Mouse (Mus musculus) adrenal gland (tissue): ENCODE results near the gene Abhd2.

ENCODE experiments used
- intact Hi-C: fragments of 180-260 bp; cut with DNase I; formaldehyde crosslinking; loops from one replicate; pipeline ENCODE4 v1.15.1; 2025

Abhd2 gene

DNA sequence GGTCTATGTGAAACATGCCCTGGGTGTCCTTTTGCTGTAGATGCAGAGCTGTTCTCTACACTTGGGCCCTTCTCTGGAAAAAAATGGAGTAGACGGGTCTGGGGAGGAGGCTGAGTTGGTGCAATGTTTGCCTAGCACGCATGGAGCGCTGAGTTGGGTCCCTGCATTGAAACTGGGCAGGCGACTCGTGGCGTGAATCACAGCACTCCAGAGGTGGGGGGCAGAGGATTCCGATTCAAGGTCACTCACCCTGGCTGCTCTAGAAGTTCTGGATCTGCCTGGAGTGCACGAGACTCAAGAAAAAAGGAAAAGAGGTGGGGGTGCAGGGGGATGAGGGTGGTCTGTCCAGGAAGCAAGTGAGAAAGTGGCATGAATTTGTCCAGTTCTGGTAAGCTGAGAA, 14.9 kb downstream of the Abhd2 start:
- intact Hi-C loops = no loop called here

DNA sequence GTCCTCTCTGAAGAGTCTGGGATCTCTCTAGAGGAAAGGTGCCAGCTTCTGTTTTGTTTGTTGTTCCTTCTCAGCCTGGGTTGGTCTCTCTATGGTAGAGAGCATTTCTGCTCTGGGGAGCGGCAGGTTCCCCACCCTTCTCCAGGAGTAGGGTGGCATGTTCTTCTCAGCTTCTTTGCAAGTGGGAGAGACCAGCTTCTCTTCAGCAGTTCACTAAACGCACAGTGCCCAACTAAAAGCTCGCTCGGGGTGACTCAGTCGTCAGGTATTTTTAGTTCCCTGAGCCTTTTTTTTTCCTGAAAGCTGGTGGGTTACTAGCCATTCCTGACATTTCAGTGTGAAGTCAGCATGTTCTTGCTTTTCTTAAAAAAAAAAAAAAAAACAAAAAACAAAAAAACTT, 15.4 kb downstream of the Abhd2 start:
- intact Hi-C loops = no loop called here

DNA sequence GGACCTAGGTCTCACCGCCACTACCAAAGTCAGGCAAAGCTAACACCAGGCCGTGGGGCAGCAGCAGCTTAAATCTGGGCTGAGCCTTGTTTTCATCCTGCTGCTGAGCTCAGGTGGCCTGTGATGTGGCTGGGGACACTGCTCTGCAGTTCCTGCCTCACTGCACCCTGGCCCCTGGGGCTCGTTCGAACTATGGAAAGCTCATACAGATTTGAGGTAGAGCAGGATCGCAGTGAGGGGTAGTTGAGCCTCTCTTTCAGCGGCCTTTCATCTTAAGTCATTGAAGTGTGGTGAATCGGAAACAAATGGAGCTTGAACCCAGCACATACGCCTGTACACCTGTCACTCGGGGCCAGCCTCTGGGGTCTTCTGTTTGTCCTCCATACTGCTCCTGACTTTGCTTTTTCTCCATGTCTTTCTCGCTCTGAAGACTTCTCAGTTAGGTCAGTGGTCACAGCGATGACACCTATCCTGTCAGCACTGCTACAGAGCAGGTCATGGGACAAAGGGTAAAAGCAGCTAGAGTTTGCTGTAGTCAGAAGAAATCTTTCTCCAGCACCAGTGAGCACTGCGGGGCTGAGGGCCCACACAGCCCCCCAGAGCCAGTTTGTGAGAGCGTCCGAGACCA, 20.7 kb downstream of the Abhd2 start:
- intact Hi-C loops = loop anchor here (5.0 kb wide), 1 partner anchor 46 kb away; no protein-coding TSS in a partner anchor

DNA sequence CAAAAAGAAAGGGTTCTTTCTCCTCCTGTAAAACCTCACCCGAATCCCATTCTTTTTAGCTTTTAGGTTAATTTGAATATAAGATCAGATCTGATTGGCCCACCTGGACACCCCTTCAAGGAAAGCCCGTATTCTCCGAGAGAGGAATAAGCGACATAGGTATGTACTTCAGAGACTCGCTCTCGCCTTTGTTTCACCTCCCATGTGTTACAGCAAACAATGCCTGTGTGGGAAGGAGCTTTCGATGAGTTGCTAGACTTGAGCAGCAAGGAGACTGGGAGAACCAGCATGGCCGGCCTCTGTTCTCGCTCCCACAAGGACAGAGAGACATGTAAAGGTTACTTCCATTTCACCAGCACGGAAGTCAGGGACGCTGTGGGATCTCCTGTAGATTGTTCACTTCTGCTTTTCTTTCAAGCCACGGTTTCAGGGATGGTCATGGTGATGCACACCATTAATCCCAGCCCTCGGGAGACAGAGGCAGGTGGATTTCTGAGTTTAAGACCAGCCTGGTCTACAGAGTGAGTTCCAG, 21.5 kb downstream of the Abhd2 start:
- intact Hi-C loops = loop anchor here (5.0 kb wide), 1 partner anchor 47 kb away; no protein-coding TSS in a partner anchor

DNA sequence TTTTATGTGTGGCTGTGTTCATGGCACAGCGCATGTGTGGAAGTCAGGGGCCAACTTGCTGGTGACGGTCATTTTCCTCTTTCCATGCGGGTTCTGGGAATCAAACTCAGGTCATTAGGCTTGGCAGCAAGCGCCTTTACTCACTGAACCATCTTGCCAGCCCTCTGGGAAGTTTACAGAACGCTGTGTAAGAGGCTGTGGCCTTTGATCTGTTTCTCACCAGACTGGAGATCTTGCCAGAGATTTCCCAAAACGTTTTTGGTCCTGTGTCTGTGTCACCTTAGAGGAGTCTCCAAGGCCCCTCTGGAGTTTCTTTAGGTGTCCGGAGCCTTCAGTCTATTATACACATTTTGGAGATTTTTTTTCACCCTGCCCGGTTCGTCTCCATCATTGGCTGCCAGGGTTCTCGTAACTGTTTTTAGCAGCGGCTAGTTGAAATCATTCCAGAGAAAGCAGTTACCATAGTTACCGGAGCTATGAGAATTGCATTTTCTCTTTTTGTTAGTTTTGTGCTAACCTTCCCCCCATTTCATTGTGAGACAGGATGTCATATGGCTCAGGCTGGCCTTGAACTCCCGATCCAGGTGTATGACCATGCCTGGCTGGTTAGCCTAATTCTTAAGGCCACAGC, 22.3 kb downstream of the Abhd2 start:
- intact Hi-C loops = no loop called here

DNA sequence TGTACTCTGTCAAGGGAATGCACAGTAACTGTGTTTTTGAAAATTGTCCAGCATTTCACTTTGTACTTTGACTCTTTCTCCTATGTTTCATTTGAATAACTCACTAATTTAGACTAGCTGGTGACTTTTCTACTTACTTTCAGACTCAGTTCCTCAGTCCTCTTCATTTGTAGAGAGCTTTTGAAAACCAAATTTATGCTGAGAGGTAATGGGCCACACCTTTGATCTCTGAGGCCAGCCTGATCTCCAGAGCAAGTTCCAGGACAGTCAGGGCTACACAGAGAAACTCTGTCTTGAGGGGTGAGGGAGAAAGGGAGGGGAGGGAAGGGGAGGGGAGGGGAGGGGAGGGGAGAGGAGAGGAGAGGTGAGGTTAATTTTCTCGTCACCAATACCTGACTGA, 25.7 kb downstream of the Abhd2 start:
- intact Hi-C loops = no loop called here

DNA sequence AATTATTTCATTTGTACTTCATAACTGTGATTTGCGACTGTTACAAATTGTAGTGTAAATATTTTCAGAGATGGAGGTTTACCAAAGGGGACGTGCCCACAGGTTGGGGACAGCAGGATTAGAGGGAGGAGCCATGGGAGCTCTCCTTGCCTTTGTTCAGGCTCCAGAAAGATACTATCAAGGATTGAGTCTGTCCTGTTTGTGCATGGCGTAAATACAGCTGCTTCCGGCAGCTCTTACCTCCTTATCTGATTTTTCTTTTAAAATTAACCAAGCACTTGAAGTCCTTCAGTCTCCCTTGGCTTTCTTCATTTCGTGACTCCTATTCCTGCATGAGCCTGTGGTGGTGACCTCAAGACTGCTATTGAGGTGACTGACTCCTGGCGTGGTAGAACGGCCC, 26.5 kb downstream of the Abhd2 start:
- intact Hi-C loops = no loop called here

DNA sequence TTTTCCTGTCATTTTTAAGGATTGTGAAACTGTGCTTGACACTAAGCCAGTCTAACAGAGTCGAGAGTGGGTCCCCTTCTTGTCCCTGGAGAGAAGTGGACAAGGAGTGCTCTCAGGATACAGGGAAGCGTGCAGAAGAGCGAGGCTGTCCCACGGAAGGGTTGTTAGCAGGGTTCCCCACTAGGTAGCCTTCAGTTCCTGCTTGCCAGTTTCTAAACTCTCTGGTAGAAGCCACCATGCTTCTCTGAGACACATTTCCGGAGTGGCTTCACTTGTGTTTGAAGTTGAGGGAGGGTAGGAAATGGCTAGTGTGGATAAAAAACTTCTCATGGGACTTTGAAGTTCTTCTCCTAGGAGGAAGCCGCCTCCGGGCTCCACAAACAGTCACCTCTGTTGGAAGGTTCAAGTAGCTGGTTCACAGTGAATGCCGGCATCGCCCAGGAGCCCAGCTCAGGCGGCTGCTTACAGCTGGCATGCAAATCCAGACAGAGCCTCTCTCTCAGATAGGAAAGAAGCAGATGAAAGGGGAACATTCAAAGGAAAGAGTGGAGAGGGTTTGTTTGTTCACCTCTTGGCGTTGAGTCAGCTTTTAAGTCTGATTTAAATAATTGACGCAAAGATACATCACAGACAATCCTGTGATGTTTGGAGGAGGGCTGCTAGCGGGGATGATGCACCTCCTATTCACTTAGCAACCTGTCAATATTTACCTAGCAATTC, 27.6 kb downstream of the Abhd2 start:
- intact Hi-C loops = loop anchor here (5.0 kb wide), 1 partner anchor 43 kb away; no protein-coding TSS in a partner anchor

DNA sequence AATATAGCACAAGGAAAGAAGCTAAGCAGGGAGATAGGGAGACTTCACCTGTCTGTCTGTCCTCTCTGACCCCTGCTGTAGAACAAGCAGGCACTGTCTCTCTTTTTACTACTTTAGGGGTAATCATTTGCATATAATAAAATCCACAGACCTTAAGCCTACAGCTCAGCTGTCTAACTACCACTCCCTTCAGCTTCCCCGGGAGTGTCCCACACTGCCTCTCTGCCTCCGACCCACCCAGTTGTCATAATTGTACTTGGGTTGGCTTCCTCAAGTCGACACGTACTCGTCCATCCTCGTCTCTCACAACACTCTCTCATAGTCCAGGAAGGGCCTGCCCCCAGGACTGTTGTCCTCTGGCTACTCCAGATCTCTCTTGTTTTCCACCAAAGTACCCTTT, 29.1 kb downstream of the Abhd2 start:
- intact Hi-C loops = loop anchor here (5.0 kb wide), 1 partner anchor 45 kb away; no protein-coding TSS in a partner anchor

DNA sequence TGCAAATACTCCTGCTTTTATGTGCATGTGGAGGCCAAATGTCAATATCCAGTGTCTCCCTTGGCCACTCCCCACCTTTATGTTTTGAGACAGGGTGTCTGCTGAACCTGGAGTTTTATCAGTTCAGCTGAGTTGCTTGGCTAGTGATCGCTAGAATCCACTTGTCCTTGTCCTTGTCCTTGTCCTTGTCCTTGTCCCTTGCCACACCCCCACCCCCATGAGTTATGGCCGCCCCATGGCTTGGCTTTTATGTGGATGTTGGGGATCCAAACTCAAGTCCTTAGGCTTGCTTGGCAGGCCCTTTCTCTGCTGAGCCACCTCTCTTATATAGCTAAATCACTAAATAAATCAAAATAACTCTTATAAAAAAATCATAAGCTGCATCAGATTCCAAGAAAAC, 29.6 kb downstream of the Abhd2 start:
- intact Hi-C loops = loop anchor here (5.0 kb wide), 1 partner anchor 45 kb away; no protein-coding TSS in a partner anchor

DNA sequence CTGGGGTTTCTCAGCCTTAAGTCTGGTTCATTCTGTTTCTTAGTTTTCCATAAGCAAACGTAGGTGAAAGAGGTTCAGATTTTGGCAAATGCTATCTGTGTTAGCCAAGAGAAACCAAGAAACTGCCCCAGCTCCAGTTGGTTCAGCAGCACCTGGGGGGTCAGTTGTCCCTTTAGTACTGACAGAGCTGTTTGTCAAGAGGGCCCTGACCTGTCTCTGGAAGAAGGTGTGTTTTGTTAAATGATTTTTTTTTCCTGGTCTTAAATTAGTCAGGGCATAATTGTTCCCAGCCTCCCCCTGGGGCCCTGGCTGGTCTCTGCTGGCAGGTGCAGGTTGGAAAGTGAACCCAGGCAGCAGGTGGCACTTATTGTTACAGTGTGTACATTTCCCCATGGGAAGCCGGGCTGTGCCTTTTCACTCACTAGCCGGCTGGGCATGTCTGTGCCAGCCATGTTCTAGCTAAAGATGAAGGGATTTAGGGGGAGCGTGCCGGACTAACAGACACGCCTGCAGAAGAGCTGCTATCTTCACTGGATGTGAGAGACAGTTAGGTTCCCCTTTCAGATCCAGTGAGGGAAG, 30.3 kb downstream of the Abhd2 start:
- intact Hi-C loops = loop anchor here (5.0 kb wide), 1 partner anchor 46 kb away; no protein-coding TSS in a partner anchor

DNA sequence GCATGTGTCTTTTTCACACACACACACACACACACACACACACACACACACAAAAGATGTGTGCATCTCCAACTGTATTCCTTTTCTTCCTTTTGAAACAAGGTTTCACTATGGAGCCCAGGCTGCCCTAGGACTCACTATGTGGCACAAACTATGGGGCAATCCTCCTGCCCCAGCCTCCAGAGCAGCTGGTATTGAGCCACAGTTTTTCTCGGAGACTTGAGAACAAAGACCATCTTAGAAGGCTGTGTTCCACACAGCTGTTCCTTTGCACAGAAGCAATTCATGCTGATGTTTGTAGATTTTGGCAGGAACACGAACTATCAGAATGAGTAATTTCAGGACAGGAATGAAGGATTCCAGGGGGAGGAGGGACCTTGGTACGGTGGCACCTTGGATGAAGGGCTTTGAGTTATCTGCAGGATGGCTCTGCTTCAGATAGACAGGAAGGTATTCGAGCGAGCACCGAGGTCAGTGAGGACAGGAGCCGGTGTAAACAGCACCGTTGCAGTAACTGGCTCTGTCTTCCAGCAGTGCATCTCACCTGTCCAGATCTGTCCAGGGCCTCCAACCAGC, 35.5 kb downstream of the Abhd2 start:
- intact Hi-C loops = no loop called here

DNA sequence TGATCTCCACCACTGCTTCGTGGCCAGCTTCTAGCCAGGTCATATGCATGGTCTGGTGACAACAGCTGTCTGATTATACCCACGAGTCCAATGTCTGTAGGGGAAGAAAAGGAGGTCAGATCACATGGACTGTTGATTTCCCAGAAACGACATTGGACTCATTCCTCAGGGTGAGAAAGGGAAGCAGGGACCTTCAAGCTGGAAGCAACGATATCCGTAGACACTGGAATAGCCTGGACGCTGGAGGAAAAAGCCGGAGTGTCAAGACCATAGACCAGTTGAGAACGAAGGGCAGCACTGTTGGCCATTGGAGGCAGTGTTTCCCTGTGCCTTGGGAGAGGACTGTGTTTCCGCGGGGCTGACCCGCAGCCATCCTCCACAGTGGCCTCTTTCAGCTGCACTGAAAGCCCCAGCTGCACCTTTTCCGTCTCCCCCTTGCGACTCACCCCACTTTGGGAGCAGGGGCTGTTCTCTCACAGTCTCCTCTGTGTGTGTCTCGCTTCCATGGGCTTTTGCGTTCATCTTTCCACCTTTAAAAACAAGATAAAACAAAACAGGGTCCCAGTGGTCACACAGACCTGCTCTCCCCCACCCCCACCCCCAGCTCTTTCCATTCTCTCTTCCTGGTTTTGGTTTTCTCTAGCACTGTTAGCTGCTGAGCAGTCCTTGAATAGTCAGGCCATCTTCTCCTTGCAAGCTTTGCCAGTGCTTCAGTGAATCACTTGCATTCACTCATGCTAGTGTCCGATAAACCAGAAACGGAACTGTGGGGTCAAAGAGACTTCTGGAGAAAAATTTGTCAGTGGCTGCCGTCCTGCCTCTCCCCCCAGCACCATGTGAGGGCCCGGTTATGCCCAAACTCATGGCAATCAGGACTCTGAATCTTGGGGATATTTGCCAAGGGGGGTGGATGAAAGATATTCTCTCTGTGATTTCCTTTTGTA, 36.5 kb downstream of the Abhd2 start:
- intact Hi-C loops = loop anchor here (5.0 kb wide), 2 partner anchors 38 to 62 kb away; no protein-coding TSS in a partner anchor

DNA sequence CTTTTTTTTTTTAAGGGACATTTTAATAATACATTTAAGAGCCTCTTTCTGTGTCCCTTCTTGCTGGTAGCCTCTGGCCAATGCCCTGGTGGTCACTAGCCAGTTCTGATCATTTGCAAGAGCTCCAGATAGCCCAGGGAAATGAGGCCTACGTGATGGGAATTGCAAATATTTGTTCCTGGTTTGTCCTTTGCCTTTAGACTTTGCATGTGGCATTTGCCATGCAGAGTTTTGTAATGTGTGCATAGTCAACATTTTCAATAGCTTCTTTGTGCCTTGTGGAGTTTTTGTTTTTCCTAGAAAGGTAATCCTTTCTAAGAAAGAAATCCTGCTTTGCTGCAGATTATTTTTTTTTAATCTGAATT, 37.2 kb downstream of the Abhd2 start:
- intact Hi-C loops = loop anchor here (5.0 kb wide), 2 partner anchors 37 to 63 kb away; no protein-coding TSS in a partner anchor

DNA sequence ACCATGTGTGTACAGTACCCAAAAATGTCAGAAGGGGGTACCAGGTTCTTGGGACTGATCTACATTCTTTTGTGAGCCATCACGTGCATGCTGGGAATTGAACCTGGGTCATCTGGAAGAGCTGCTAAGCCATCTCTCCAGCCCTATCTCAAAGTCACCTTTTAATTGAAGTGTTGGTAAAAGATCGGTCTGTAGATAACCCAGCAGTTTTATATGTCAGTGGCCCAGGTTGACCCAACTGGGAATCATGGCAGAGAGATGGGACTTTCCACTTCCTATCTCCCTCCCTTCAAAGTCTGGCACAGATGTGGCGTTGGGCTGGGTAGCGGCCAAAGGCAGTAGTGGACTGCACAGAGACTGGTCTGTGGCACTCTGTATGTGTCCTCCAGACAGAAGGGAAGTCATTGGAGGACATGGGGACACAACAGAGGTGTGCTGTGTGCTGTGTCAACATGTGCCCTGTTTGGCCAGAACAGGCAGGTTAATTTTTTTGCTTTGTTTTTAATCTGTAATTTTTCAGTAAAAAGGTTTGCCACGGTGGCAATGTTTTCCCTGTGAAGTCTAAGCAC, 38.5 kb downstream of the Abhd2 start:
- intact Hi-C loops = loop anchor here (5.0 kb wide), 2 partner anchors 36 to 64 kb away; no protein-coding TSS in a partner anchor

DNA sequence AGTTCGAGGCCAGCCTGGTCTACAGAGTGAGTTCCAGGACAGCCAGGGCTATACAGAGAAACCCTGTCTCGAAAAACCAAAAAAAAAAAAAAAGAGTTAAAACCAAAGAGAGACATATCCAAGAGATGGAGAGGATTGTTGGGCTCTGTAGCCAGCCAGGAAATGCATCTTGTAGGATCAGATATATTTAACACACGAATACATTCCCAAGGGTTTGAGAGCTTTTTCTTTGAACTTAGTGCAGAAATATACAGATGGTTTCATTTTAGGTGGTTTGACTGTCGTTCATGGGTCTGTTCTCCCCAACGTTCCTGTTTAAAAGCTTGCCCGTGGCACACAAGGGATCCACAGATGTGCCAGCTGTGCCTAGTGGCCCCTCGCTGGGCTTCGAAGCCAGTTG, 39.2 kb downstream of the Abhd2 start:
- intact Hi-C loops = loop anchor here (5.0 kb wide), 2 partner anchors 35 to 65 kb away; no protein-coding TSS in a partner anchor

DNA sequence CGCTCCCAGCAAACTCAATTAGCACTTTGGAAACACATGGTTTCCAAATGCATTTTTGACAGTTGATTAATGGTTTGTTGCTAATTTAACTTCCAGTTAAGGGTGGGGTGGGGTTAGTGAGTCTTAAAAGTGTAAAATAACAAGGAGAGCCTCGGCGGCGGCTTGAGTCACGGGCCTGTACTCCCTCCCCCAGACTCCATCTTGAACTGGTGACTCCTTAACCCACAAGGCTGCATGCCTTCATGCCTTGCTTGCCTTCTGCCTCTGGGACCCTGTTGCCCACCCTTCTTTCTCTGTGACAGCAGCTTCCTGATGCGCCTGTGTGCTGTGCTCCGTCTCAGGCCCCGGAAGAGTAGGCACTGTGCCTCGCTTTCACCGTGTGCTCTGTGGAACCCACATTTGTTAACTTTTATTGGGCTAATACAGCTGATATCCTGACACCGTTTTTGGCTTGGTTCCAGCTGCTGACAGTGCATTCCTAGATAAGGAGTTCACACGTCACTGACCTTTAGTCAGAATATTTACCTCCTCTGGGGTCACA, 40.6 kb downstream of the Abhd2 start:
- intact Hi-C loops = loop anchor here (5.0 kb wide), 2 partner anchors 34 to 66 kb away; no protein-coding TSS in a partner anchor

DNA sequence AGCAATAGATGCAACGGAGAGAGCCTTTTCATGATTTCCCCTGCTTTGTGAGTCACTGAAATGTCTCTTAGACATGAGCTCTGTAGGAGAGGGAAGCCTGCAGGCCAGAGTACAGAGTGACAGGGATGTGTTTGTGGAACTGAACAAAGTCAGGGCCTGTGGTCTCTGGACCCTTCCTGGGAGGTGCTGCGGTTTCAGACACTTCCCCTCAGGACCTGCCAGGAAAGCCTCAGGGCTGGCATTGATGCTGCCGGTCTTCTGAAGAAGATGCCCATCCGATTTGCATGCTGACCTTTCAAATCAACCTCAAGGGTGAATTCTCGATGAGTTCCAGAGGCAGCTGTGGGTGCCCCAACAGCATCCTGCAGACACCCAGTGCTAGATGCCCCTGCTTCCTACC, 41.5 kb downstream of the Abhd2 start:
- intact Hi-C loops = loop anchor here (5.0 kb wide), 2 partner anchors 33 to 67 kb away; no protein-coding TSS in a partner anchor

DNA sequence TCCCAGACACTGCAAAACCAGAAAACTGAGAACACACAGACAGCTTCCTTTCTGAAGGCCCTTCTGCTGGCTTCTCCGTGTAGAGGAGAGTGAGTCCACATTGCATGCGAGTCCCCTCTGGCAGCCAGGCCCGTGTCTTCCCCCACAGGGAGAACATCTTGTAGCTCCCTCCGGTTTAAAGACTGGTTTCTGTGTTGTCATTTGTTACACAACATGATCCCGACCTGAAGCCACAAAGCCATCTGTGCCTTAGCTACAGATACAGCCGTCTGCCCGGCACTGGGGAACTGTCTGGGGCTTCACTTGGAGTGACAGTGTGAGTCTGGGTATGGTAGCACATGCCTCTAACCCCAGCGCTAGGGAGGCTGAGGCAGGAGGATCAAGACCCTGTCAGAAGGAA, 42.1 kb downstream of the Abhd2 start:
- intact Hi-C loops = no loop called here
